Mouse (Mus musculus) T-helper 17 cell (primary cell): ENCODE results near the gene Gm10491.

ENCODE experiments used
- in situ Hi-C, 2 experiments: fragments of 300-600 bp; cut with MboI, MseI; formaldehyde crosslinking; loops; 1 replicate in 1 of 2; 2 replicates in 1 of 2; pipeline ENCODE4 v1.15.1; 2025; ENCODE audit warnings: high pct_unique_total_duplicates in 2 of 2

Gene Gm10491

DNA sequence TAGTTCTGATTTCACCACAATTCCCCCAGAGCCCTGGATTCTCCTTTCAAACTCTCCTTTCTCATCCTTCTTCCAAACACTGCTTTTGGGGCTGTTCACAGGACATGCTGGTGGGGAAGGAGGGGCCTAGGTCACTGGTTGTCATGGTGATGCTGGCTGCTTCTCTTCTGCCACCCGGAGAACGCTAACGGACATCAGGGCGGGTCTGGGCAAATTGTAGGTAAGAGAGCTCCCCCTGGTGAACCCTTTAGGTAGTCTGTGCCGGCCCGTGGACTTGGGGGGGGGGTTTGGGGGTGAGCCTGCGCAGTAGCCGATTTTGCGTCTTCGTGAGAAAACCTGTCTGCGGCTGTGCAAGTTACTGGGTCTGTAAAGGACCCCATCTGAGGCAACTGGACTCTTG is 27.8 kb downstream of the Gm10491 start:
- in situ Hi-C loops, result no loop called here

DNA sequence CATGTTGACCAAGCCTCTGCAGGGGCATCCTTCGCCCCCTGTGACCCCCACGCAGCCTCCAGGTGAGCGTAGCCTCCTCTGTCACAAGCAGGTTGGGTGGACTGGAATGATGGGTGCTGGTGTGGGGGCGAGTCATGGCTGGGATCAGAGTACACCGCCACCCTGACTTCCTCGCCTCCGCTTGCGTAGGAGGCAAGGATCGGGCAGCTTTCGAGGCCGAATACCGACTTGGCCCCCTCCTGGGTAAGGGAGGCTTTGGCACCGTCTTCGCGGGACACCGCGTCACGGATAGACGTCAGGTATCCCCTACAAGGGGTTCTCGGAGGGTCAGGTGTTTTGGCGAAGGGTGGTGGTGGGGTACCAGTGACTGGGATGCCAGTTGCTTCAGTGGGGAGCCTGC is 29.1 kb downstream of the Gm10491 start:
- in situ Hi-C loops, result no loop called here

DNA sequence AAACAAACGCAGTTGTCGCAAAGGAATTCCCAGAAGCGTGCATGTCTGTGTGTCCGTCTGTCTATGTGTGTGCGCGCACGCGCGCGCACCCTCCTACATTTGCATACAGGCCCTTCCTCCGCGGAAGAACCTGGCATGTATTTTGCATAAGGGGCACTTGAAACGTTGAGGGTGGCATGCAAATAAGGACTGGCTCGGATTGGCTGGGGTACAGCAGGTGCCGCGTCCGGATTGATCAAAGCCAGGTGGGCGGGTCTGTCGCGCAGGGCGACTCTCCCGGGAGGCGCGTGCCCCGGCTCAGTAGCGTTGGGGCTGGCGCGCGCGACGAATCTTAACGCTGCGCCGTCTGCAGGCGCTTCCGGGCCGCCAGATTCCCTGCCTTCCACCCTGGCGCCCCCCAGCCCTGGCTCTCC is 29.6 kb downstream of the Gm10491 start, which contains the start of gene Pim2:
TSS of gene Pim2 (plus strand) at position 256 of the 413 bp plus-strand sequence.
- in situ Hi-C loops, result no loop called here

DNA sequence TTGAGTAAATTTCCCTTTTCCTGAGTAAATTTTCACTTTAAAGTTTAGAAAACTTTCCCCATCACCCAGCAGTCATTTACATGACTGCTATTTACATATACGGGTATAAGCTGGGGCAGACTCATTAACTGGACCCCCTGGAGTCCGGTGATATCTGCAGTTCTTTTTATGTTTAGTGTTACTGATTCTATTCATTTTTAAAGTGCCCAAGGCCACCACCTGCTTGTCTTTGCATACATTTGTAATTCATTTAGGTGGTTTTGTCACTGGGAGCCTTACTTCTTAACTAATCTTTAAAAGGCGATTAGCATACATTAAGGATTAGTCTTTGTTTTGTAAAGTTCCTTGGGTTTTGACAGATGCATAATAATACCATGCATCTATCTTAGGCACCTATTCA is 37.8 kb downstream of the Gm10491 start:
- in situ Hi-C loops, result no loop called here

DNA sequence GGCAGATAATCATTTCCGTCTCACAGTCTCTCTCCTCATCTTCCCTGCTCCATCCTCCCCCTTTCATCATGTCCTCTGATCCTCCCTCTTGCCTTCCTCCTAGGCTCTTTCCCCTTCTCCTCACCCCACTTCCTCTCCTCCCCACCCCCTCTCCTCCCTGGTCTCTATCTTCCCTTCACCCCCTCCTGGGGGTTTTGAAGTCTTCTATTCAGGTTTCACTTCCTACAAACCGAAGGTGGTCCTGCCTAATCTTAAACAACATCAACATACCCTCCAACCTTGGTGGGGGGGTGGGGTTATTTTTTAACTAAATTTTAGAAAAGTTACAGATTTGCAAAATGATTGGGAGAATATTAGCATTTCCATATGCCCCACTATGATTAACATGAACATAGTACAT is 39.1 kb downstream of the Gm10491 start:
- in situ Hi-C loops, result no loop called here

DNA sequence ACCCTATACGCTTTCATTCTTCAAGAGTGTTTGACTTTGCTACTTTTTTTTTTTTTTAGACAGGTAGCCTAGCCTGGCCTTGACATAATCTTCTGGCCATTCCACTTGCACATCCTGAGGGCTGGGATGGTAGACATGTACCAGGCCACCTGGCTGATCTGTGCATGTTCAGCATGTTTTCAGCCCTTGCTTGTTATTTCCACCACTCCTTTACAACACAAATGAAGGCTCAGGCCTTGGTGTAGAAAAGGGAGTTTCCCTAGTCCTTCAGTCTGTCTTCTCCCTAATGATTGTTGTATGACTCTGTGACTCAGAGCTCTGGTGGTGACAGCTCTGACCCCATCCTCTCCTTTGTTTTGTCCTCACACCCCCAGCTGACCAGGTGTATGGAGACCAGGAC is 40.5 kb downstream of the Gm10491 start:
- in situ Hi-C loops, result no loop called here

DNA sequence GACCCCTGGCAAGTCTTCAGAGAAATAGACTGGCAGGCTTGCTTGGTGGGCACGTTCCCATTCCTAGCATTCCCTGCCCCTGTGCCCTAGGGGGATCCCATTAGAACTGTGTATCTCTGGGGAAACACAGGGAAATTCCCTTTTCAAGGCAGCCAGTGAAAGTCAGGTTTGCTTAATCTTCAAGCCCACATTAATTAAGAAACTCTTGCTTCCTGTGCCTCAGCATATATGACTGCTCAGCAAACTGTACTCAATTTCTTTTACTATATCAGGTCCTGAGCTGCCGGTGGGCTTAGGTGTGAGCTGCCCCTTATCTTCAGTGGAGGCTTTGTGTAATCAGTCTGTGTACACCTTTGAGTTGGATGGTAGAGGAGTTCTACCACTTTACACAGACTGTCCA is 41.8 kb downstream of the Gm10491 start:
- in situ Hi-C loops, result no loop called here

DNA sequence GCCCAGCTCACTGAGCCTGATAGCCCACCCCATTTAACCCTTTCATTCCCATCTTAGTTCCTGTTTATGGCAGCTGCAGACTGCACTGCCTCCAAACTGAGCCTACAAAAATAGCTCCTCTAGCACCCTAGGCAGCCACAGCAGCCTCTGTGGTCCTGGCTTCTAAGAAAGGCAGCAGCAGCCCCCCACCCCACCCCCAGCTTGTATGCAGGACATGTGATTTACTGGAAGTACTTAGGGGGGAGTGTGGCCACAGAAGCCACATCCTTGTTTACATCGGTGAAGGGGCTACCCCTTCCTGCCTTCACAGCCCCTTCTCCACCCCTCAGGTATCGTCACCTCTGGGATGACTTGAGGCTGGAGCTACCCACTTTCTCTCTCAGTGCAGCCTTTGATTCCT is 42.3 kb downstream of the Gm10491 start:
- in situ Hi-C loops, result no loop called here

DNA sequence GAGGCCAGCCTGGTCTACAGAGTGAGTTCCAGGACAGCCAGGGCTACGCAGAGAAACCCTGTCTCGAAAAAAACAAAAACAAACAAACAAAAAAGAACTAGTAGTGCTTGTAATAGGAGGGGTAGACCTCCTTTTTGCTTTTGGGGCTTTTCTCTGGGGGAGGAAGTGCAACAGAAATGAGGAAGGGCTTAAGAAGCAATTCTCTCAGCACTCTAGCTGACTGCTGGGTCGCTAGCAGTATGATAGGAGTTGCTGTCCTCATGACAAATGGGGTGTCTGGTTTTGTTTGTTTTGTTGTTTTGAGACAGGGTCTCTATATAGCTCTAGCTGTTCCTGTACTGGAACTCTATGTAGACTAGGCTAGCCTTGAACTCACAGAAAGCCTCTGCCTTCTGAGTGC is 43.1 kb downstream of the Gm10491 start:
- in situ Hi-C loops, result no loop called here

DNA sequence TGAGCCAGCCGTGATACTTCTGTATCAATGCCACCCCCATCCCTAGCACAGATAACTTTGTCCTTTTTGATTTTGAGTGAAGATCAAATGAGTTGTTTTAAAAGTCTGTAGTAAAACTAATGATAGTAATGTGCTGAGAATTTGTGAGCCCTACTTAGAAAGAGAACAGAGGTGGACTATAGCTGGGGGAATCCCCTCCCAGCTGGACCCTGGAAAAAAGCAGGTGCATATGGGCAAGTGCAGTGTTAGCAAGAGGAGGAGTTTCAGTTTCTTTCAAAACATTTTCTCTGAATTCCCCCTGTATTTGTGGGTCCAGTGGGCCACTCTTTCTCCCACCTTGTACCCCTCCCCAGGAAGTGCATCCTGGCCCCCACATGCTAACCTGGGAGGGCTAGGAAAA is 44.5 kb downstream of the Gm10491 start:
- in situ Hi-C loops, result no loop called here

DNA sequence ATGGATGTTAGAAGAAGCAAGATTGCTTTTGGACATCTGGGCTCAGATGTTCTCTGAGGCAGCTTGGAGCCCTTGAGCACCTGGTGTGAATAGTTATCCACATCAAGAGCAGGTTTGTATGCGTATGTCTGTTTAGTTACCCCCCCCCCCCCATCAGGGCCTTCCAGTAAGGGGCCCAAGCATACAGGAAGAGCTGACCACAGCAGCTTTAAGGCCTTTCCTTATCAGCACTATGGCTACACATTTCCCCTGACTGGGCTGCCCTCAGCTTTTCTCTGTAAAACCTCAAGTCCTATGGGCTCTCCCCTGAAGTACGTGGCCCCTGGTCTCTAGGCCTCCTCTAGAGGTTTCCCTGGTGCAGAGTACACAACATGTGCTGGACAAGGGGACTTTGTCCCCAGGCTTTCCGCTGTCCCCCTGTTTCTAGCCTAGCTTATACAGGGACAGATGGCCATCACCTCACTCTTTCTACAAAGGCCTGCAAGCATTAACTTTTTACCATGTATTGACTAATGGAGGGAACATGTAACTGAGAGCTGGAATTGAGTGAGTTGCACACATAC is 48.4 kb downstream of the Gm10491 start:
- in situ Hi-C loops, result no loop called here
